Mouse (Mus musculus): ENCODE measurements around the gene Lamp3.
"Not testable (repeated sequence)": the region's sequence is repeated elsewhere in the genome, so short reads cannot be mapped to it uniquely, and the experiment has no call there.

Lamp3 gene

GRCm38 (mm10) chr16:19706216-19706615, at the start of gene Lamp3:
Lamp3 (minus strand) TSS chr16:19706375.
- DNase-seq (ENCODE audit: low read depth, low spot score), result no peak

- DNase-seq (ENCODE audit: low read depth, low spot score), result no peak
Measured at GRCm38 (mm10) chr16:19732896-19733295, 26.7 kb upstream of the Lamp3 start.

- not testable (repeated sequence) for DNase-seq (ENCODE audit: low read depth, low spot score)
Measured at GRCm38 (mm10) chr16:19724139-19724538, 18.0 kb upstream of the Lamp3 start.

GRCm38 (mm10) chr16:19720959-19721358, 14.8 kb upstream of the Lamp3 start:
- DNase-seq (ENCODE audit: low read depth, low spot score), result no peak

GRCm38 (mm10) chr16:19707381-19707780, 1.2 kb upstream of the Lamp3 start:
- no peak for DNase-seq (ENCODE audit: low read depth, low spot score)

- no peak for DNase-seq (ENCODE audit: low read depth, low spot score)
Measured at GRCm38 (mm10) chr16:19699207-19699606, 7.0 kb downstream of the Lamp3 start.

GRCm38 (mm10) chr16:19670768-19671357, 35.3 kb downstream of the Lamp3 start:
- no peak for DNase-seq (ENCODE audit: low read depth, low spot score)

GRCm38 (mm10) chr16:19666312-19666711, 39.9 kb downstream of the Lamp3 start:
- no peak for DNase-seq (ENCODE audit: low read depth, low spot score)

GRCm38 (mm10) chr16:19629816-19630215, 76.4 kb downstream of the Lamp3 start, which contains the start of gene Olfr171:
Olfr171 (minus strand) TSS chr16:19629916.
- DNase-seq (ENCODE audit: low read depth, low spot score), result no peak

- not testable (repeated sequence) for DNase-seq (ENCODE audit: low read depth, low spot score)
Measured at GRCm38 (mm10) chr16:19611782-19612181, 94.4 kb downstream of the Lamp3 start, which contains the start of gene Olfr170. Olfr170 (minus strand) TSS chr16:19611882.
